Mouse (Mus musculus) megakaryocyte progenitor cell, adult 5-6 weeks (primary cell): ENCODE results near the gene Spint5. TPM values are rescaled to one million over a fixed set of nuclear protein-coding genes. Genes with fewer than 3 reads are reported as not detected.

Experiments used
- ATAC-seq: replicated peaks from 2 replicates; pipeline ENCODE4 v1.8.0; 2016; ENCODE audit warnings: mild to moderate bottlenecking, moderate TSS enrichment, inconsistent platforms; ENCODE audit not compliant: poor library complexity
- total RNA-seq, 2 experiments: library from RNA; stranded (forward) in 1 of 2; stranded (reverse) in 1 of 2; fragments of 157-497, 149-512 nt in 1 of 2; fragments of 200-1000 nt in 1 of 2; gene quantifications; 2 replicates each; pipeline versions ENCODE4 v1.2.3 to v1.2.4; 2015 to 2017

Spint5 gene
- total RNA-seq, 2 experiments from 2014 or later = not detected

DNA sequence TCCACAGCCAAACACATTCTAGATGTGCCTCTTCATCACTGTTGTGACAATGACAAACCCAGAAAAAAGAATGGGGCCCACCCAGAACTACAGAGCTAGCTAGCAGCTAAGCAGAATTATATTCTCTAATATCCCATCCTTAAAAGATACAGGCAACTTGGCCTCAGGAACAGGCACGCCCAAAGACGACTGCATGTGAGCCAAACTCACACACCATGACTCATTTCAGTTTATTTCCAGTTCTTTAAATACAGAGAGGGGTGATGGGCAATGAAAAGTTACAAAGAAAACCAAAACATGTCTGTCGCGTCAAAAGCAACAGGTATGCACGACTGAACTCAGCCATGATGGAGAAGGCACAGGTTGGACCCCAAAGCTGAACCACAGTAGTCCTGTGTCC lies 20.3 kb downstream of the Spint5 start:
- no peak for ATAC-seq

- no peak for ATAC-seq
Measured at GRCm38 (mm10) chr2:164737377-164738090, 22.4 kb downstream of the Spint5 start.

DNA sequence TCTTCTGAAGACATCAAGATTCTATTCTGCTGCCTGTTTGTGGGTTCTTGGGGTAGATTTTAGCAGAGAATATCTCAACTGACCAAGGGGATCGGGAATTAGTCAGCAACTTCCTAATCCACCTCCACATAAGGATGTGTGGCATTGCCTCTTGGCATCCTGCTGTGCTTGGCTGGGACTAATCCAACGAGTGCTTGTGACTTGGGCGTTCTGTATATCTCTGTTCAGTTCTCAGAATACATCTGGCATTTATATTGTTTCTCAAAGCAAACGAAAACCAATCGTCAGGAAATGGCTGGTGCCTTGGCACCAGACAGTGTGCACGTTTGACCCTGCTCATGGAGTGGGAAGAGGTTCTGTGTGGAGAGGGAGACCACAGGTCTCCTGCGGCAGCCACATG lies 24.8 kb downstream of the Spint5 start:
- no peak for ATAC-seq

DNA sequence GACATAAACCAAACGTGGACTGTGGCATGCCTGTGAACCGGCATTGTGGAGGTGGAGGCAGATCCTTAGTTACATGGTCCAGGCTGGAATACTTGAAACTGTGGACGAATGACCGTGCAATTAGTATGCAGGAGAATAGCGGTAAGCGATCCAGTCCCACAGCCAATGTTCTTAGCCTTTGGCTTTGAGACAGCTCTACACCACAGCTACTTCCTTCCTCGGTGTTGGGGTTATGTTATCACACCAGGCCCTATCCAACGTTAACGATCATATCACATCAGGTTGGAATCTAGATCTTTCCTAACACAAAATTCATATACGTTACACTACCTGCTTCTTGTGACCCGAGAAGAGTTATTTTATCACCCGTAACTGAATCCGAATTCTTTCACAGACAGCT lies 29.9 kb downstream of the Spint5 start:
- ATAC-seq = peak; percentile 29; the same call in 1 of the 2 replicates

DNA sequence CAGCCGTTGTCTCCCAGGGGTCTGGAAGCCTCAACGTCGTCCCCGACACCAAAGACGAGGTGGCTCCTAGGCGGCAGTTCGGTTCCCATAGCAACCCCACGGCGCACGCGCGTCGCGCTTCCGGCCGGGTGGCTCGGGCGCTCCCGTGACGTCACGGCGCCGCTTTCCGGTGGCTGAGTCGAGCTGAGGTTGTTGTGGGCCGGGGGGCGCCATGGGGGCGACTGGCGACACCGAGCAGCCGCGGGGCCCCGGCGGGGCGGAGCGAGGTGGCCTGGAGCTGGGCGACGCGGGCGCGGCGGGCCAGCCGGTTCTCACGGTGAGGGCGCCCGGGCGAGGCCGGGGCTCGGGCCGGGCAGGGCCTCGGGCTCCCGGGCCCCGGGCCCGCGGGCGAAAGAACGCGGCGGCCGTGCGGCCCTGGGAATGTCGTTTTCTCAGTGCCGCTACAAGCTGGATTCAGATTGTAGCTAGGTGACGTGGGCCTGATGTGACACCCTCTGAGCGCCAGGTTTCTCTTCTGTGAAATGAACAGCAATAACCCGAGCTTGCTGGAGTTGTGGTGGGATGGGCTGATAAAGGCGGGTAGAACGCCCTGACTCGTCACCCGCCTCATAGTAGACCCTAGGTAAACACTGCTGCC lies 30.9 kb downstream of the Spint5 start, which contains the start of the genes Wfdc3 and Dnttip1:
Gene Wfdc3 (minus strand): TSS at position 89 of the 637 bp plus-strand sequence.
Gene Dnttip1 (plus strand): TSS at position 141 of the 637 bp plus-strand sequence.
- peak; percentile 87 for ATAC-seq

DNA sequence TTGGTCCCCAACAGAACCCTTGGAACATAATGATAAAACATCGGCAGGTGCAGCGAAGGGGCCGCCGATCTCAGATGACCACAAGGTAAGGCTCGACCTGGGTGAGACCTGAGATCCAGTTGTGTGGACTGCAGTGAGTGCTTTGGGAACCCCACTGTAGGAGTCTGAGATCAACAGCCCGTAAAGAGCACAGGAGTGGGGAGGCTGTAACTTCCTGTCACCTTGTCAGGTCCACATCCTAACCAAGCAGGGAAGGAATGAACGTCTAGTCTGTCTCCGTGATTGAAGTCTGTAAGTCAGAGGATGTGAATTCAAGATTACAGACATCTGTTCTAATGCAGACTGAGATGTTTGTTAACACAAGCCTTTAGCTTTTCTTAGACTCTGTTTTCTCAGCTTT lies 31.6 kb downstream of the Spint5 start:
- ATAC-seq = no peak

GRCm38 (mm10) chr2:164748191-164748590 lies 33.1 kb downstream of the Spint5 start:
- ATAC-seq = no peak

DNA sequence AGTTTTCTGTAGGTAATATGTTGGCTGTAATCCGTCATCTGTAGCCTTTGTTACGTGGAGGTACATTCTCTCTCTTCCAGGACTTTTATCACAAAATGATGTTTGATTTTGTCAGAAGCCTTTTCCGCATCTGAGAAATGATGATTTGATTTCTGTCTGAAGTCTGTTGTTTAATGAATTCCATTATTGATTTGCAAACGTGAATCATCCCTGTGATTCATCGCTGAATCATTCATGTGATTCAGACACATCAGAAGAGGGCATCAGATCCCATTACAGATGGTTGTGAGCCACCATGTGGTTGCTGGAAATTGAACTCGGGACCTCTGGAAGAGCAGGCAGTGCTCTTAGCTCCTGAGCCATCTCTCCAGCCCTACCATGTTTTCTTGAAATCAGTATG lies 33.9 kb downstream of the Spint5 start:
- no peak for ATAC-seq

DNA sequence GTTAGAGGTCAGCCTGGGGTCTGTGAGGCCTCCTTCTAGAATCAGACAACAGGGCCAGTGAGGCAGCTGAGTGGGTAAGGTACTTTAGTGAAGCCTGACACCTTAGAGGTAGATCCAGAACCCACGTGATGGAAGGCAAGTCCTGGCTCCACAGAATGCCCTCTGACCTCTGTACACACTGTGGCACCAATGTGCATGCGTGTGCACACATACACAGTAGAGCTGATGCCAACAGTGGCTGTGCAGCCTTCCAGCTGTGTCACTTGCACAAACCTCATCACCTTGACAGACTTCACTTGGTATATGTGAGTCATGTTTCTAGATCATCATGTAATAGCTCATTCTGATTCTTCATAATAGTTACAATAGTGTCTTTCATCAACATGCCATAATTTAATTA lies 37.3 kb downstream of the Spint5 start:
- no peak for ATAC-seq

- ATAC-seq = peak; percentile 76
Measured at GRCm38 (mm10) chr2:164754105-164754504, 39.0 kb downstream of the Spint5 start.

DNA sequence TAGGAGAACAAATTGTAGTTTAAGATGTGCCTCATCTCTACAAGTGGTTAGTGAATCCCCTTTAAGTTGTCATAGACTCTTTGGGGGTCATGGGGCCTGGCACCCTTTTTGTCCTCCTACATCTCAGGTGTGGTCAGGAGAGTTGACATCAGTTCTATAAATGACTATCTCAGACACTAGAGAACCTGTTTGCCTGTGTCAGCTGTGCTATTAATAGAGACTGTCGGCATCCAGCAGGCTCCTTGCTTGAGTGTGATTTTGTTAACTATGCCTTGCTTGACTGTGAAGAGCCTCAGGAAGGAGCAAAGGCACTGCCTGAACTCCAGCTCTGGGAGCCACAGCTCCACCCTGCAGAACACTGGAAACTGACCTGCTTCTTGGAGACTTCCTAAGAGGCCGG lies 39.7 kb downstream of the Spint5 start:
- no peak for ATAC-seq

- no peak for ATAC-seq
Measured at GRCm38 (mm10) chr2:164757841-164758240, 42.7 kb downstream of the Spint5 start.

GRCm38 (mm10) chr2:164758692-164759091 lies 43.6 kb downstream of the Spint5 start:
- no peak for ATAC-seq

DNA sequence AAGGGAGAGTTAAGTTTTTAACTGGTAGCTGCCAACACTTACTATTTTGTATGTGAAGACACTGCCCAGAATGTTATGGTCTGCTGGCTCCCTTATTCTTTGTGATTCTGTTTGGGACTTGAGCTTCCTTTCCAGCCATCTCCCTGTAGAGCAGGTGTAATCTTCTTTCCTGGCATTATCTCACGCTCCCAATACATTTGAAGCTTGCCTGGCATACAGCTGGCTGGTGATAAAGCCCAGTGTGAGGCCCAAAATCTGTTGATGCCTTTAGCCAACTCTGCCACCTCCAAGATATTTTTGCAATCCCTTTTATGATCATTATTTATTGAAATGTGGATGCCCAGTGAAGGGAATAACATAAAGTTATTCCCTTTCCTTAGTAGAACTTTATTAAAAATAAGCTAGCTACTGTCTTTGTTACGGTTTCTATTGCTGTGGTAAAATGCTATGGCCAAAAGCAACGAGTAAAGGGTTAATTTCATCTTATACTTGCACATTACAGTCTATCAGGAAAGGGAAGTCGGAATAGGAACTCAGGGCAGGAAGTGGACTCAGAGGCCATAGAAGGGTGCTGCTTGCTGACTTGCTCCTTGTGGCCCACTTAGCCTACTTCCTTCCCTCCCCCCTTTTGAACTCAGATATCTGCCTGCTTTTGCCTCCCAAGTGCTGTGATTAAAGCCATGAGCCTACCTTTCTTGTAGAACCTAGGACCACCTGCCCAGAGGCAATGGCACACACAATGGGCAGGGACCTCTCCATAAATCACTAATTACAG lies 45.1 kb downstream of the Spint5 start:
- ATAC-seq = peak; percentile 66

DNA sequence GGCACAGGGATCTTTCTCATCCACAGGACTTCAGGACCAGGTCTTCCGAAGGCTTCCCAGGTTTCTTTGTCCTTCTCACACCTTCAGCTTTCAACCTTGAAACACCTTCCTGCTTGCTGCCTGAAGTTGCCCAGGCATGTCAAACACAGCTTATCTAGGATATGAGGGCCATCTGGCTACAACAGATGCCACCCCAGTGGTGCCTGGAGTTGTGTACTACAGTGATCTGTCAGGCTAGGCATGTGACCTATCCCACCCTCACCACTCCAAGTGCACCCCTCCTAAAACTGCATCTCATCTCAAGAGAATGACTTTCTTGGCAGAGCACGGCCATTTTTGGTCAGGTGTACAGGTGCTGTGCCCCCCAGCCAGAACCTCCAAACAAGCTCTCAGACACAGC lies 46.4 kb downstream of the Spint5 start:
- ATAC-seq = peak; percentile 83

- ATAC-seq = 0 out of 2 replicates have a peak, but pooled peaks have one; percentile 2
Measured at GRCm38 (mm10) chr2:164761971-164762370, 46.9 kb downstream of the Spint5 start.

DNA sequence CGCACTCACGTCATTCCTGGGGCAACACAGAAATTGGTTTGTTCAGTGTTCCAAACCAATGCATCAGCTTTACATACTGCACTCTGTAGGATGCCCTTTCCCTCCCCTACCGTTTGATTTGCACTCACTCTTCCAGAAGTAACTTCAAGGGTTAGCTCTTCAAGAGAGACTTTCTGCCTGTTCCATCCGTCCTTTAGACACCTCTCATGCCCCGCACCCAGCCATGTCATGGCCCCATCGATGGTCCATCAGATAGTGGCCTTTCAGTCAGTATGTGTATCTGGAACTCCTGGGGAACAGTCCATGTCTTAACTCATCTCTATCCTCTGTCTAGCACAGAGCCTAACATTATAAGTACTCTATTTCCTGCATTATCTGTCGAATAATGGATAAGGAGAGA lies 47.5 kb downstream of the Spint5 start:
- ATAC-seq = no peak

- no peak for ATAC-seq
Measured at GRCm38 (mm10) chr2:164765841-164766240, 50.7 kb downstream of the Spint5 start.
